Comparison of ENCODE assay signal across 8 mouse cellular contexts in genomic region chr1:156035930-156036737, GRCm38 (mm10). TPM values are rescaled to one million over a fixed set of nuclear protein-coding genes. Genes with fewer than 3 reads are reported as not detected.
DNase-seq lines count a peak whose midpoint lies in the region; ATAC-seq and TF ChIP-seq lines count a peak whose summit lies in the region.

Gene Tor1aip1 (minus strand): TSS chr1:156036480.

- peak within 1 kb of the TSS; percentile 99 for H3K27ac ChIP-seq in hindbrain, embryonic 16.5 days (ENCODE audit: low read depth, low read length)
- peak within 1 kb of the TSS; percentile 100 for H3K27ac ChIP-seq in left cerebral cortex, adult 2 months

- peak; percentile 95 for ATAC-seq in hindbrain, embryonic 16.5 days
- ATAC-seq in megakaryocyte, adult 5-6 weeks (ENCODE audit: poor library complexity, severe bottlenecking) = peak; percentile 70

- WGBS in hindbrain, embryonic 16.5 days = under 1% methylated on average over 59 of the region's 59 CpGs

- H3K9ac ChIP-seq in hindbrain, embryonic 16.5 days (ENCODE audit: low read depth, low read length) = peak within 1 kb of the TSS; percentile 95

- peak within 1 kb of the TSS; percentile 93 for H3K4me3 ChIP-seq in hindbrain, embryonic 16.5 days (ENCODE audit: low read length)
- H3K4me3 ChIP-seq in left cerebral cortex, adult 2 months = peak within 1 kb of the TSS; percentile 89

- H3K4me2 ChIP-seq in hindbrain, embryonic 16.5 days (ENCODE audit: low read length) = peak within 1 kb of the TSS; percentile 79

- TF ChIP-seq CTCF in left cerebral cortex, adult 2 months (IDR thresholded peaks at IDR 0.05) = peak; percentile 81

- intact Hi-C loops in left cerebral cortex, adult 2 months (cut with DNase I) = loop anchor here (1.0 kb wide), 1 partner anchor 63 kb away; the partner anchor contains the start of gene Cep350

- DNase-seq in WW6 (ENCODE audit: low read depth, low spot score) = peak; percentile 95
- DNase-seq in cerebellum, postnatal 4 days (ENCODE audit: low spot score in 2 of 2) = peak; percentile 93 to 98
- peak; percentile 100 for DNase-seq in gastrocnemius, adult 18-20 months (ENCODE audit: low spot score)
- DNase-seq in left cerebral cortex, adult 2 months (ENCODE audit: extremely low spot score in 1 of 2, low spot score in 2 of 2) = peak; percentile 97 to 98
- peak; percentile 97 to 98 for DNase-seq in right cerebral cortex, adult 2 months (ENCODE audit: low spot score in 2 of 2)
- peak; percentile 96 for DNase-seq in urinary bladder, postnatal 14 days (ENCODE audit: low spot score)

- peaks cover 14% of the 10 kb centered on the region for H3K4me1 ChIP-seq in hindbrain, embryonic 16.5 days (ENCODE audit: control insufficient read depth, insufficient read depth, low read depth, low read length)

- peaks cover 8% of the 10 kb centered on the region for H3K36me3 ChIP-seq in hindbrain, embryonic 16.5 days (ENCODE audit: control insufficient read depth, insufficient read depth, low read length)

- no peaks in the 10 kb centered on the region for H3K9me3 ChIP-seq in hindbrain, embryonic 16.5 days (ENCODE audit: control insufficient read depth, low read length)

- H3K27me3 ChIP-seq in hindbrain, embryonic 16.5 days (replicated peaks; ENCODE audit: control insufficient read depth, insufficient read depth, low read length) = no peaks in the 10 kb centered on the region

RNA-seq across cellular contexts. Expression of gene Tor1aip1, which starts in this region (rescaled TPM):
- total RNA-seq in gastrocnemius, adult 18-20 months (2021) = 100 to 1,000 TPM; 124 to 126 TPM
- 17.9 and 18.1 TPM in 2 replicates for polyA plus RNA-seq in hindbrain, embryonic 16.5 days (2015; fragmentation: Nextera tagmentation; extraction: Ambion mirVana)
- 10 to 100 TPM; 28.5 to 31.2 TPM for total RNA-seq in left cerebral cortex, adult 2 months (2021)
- total RNA-seq in megakaryocyte, adult 5-6 weeks (2015) = 152 and 164 TPM in 2 replicates
- total RNA-seq in megakaryocyte, adult 5-6 weeks (2017) = 66.1 and 109 TPM in 2 replicates

Comparison
In these comparisons a context has a peak if more than half of its experiments do, and no peak if none do; other contexts are left out.
1. Peak in every context shown above with its lines: DNase-seq, ATAC-seq, H3K4me3 ChIP-seq and H3K27ac ChIP-seq.